Mouse (Mus musculus) spleen, adult 2 months (tissue): ENCODE measurements at regions not wholly inside any gene's neighbourhood (a gene's known extent, or its start where the extent isn't known, plus 50 kb on each side); places are given as distances from the start of the nearest gene placed in this dataset.

Experiments
- CTCF ChIP-seq: fragments of 200-500 bp; IDR thresholded peaks from 2 replicates; pipeline ENCODE4 v1.5.1; 2011; ENCODE audit warnings: mild to moderate bottlenecking, inconsistent platforms; ENCODE audit not compliant: insufficient read depth, insufficient read length, insufficient replicate concordance; ENCODE audit errors: extremely low read depth
- POLR2A ChIP-seq: fragments of 200-500 bp; IDR thresholded peaks from 2 replicates; pipeline ENCODE4 v1.6.1; 2011; ENCODE audit warnings: low read depth, low read length, inconsistent platforms

- TF ChIP-seq CTCF: no peak
- no peak for TF ChIP-seq POLR2A
Measured at GRCm38 (mm10) chr16:93130622-93131021, 304.7 kb upstream of the Runx1 start.
